Mouse (Mus musculus): ENCODE data around the gene Fgfr2. TPM values are rescaled to one million over a fixed set of nuclear protein-coding genes. Genes with fewer than 3 reads are reported as not detected.

The Fgfr2 gene
- polyA plus RNA-seq, 1 experiment from 2014 or later, result 24.1 TPM

DNA sequence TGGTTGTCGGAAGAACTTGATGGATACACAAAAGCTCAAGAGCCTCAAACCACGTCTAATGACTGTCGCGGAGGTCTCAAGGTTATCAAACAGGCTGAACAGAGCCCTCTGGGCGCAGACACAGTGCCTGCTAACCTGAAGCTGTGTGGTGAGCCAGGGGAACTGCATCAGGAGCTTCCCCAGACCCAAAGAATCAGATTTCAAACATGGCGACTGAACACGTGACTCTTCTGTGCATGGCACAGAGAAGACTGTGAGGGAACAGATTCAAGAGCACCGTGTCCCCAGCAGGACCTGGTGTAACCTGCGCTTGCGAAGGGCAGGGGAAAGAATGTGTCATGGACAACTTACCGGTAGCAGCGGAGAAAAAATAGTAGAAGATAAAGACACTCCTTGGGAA is 1805.6 kb downstream of the Fgfr2 start:
- Histone ChIP-seq H3K36me3 (ENCODE audit: control insufficient read depth, insufficient read depth, low read length) (no peaks in the 10 kb centered on the region), H3K9me3 (ENCODE audit: control insufficient read depth, low read length) (no peaks in the 10 kb centered on the region), H3K4me1 (ENCODE audit: control insufficient read depth, insufficient read depth, low read depth, low read length) (no peaks in the 10 kb centered on the region), H3K27ac (ENCODE audit: low read depth, low read length) (no peak overlapping the region), H3K4me2 (ENCODE audit: low read length) (no peak overlapping the region), H3K9ac (ENCODE audit: low read depth, low read length) (no peak overlapping the region), H3K4me3 (ENCODE audit: low read length) (no peak overlapping the region), H3K27me3 (replicated peaks; ENCODE audit: control insufficient read depth, insufficient read depth, low read length) (no peaks in the 10 kb centered on the region)
- WGBS, result 80% methylated on average over 12 of the region's 12 CpGs
- ATAC-seq, result no peak

DNA sequence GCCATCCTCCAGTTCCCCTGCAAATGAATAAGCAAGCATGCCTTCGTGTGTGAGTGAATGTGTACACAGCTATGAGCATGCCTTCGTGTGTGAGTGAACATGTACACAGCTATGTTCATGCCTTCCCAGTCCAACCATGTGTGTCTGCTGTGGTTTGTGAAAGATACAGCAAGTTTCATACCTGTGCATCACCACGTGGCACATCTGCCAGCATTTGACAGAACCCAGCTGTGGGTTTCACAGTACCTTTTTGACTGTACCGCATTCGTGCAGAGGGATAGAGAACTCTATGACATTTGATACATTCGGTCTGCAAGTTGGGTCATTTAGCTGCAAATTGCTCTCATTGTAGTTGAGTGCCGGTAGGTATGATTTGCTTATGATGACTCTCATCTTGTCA is 1808.7 kb downstream of the Fgfr2 start:
- Histone ChIP-seq H3K9ac (ENCODE audit: low read depth, low read length) (no peak overlapping the region), H3K27ac (ENCODE audit: low read depth, low read length) (no peak overlapping the region)

DNA sequence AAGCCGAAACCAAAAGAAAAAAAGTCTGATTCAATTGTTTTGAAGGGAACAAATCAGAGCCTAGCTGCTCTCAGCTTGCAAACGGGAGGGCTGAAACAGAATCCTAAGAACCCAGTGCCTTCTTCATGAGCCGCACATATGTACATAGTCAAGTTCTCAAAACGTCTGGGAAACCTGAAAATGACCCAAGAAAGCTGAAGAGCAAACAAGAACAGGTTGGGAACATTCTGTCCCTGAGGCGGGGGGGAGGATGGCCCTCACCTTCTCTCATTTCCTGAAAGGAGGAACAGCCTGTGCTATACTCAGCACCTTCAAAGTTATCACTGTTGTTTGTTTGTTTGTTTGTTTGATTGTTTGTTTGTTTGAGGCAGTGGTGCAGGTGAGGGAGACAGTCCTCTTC is 1816.4 kb downstream of the Fgfr2 start:
- Histone ChIP-seq H3K9ac (ENCODE audit: low read depth, low read length) (no peak overlapping the region), H3K4me2 (ENCODE audit: low read length) (no peak overlapping the region), H3K9me3 (ENCODE audit: control insufficient read depth, low read length) (no peaks in the 10 kb centered on the region), H3K27ac (ENCODE audit: low read depth, low read length) (no peak overlapping the region), H3K36me3 (ENCODE audit: control insufficient read depth, insufficient read depth, low read length) (no peaks in the 10 kb centered on the region), H3K27me3 (replicated peaks; ENCODE audit: control insufficient read depth, insufficient read depth, low read length) (no peaks in the 10 kb centered on the region), H3K4me1 (ENCODE audit: control insufficient read depth, insufficient read depth, low read depth, low read length) (no peaks in the 10 kb centered on the region), H3K4me3 (ENCODE audit: low read length) (no peak overlapping the region)
- no peak for ATAC-seq
- 83% methylated on average over 5 of the region's 5 CpGs for WGBS

More for the DNA sequence above, 1808.7 kb downstream of the Fgfr2 start:
- Histone ChIP-seq H3K36me3 (ENCODE audit: control insufficient read depth, insufficient read depth, low read length) (no peaks in the 10 kb centered on the region), H3K4me2 (ENCODE audit: low read length) (no peak overlapping the region), H3K9me3 (ENCODE audit: control insufficient read depth, low read length) (no peaks in the 10 kb centered on the region), H3K4me3 (ENCODE audit: low read length) (no peak overlapping the region), H3K4me1 (ENCODE audit: control insufficient read depth, insufficient read depth, low read depth, low read length) (no peaks in the 10 kb centered on the region), H3K27me3 (replicated peaks; ENCODE audit: control insufficient read depth, insufficient read depth, low read length) (no peaks in the 10 kb centered on the region)
- 83% methylated on average over 7 of the region's 7 CpGs for WGBS
- no peak for ATAC-seq

DNA sequence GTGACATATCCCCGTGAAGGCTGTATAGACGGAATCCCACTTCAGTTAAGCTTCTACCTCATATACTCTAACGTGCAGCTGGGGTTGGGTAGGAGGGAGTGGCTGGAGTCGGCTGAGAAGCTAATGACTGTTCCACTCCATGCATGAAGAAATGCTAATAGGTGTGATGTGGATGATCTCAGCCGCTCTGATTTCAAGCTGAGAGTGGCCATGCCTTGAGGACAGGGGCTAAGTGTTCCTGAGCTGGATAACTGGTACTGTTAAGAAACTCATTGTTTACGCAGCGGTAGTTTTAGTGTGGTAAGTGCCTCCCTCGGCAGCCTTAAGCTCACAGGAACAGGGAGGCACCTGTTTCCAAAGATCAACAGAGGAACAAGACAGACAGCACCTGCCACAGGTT is 1819.8 kb downstream of the Fgfr2 start:
- H3K9me3 ChIP-seq (ENCODE audit: control insufficient read depth, low read length), result no peaks in the 10 kb centered on the region
- H3K36me3 ChIP-seq (ENCODE audit: control insufficient read depth, insufficient read depth, low read length), result no peaks in the 10 kb centered on the region
- ATAC-seq, result no peak
- WGBS, result 80% methylated on average over 8 of the region's 8 CpGs
- H3K4me2 ChIP-seq (ENCODE audit: low read length), result no peak overlapping the region
- no peaks in the 10 kb centered on the region for H3K4me1 ChIP-seq (ENCODE audit: control insufficient read depth, insufficient read depth, low read depth, low read length)
- no peak overlapping the region for H3K4me3 ChIP-seq (ENCODE audit: low read length)
- no peak overlapping the region for H3K27ac ChIP-seq (ENCODE audit: low read depth, low read length)
- H3K27me3 ChIP-seq (replicated peaks; ENCODE audit: control insufficient read depth, insufficient read depth, low read length), result no peaks in the 10 kb centered on the region
- H3K9ac ChIP-seq (ENCODE audit: low read depth, low read length), result no peak overlapping the region

DNA sequence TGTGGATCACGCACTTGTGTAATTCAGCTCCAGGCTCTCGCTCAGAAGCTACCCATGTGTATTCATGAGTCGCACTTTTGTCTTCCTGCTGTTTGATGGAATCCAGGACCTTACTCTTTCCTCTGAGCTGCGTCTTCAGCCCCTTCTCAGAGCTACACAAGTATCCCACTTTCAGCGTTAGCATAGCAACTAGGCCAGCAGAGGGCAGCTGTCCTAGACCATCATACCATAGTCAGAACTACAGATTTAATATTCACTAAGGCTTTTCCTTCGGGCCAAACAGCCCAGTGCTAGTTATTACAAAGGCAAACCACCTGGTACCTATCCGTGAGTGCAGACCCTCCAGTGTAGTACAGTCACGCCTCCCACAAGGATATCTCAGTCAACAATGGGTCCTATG is 1826.0 kb downstream of the Fgfr2 start:
- Histone ChIP-seq H3K4me2 (ENCODE audit: low read length) (no peak overlapping the region), H3K4me1 (ENCODE audit: control insufficient read depth, insufficient read depth, low read depth, low read length) (no peaks in the 10 kb centered on the region), H3K9me3 (ENCODE audit: control insufficient read depth, low read length) (no peaks in the 10 kb centered on the region), H3K36me3 (ENCODE audit: control insufficient read depth, insufficient read depth, low read length) (no peaks in the 10 kb centered on the region), H3K27me3 (replicated peaks; ENCODE audit: control insufficient read depth, insufficient read depth, low read length) (no peaks in the 10 kb centered on the region), H3K27ac (ENCODE audit: low read depth, low read length) (no peak overlapping the region), H3K9ac (ENCODE audit: low read depth, low read length) (no peak overlapping the region), H3K4me3 (ENCODE audit: low read length) (no peak overlapping the region)
- 81% methylated on average over 8 of the region's 8 CpGs for WGBS
- ATAC-seq, result no peak

DNA sequence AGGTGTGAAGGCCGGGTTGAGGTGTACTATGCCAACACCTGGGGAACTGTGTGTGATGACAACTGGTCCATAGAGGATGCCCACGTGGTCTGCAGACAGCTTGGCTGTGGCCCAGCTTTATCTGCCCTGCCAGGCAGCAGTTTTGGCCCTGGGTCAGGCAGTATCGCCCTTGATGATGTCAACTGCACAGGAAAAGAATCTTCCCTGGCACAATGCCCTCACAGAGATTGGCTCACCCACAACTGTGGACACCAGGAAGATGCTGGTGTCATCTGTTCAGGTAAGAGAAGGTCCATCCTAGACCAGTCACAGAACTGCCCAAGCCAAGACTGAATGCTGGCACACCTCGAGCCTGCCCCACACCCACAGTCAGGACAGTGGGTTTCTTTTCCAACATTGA is 1857.3 kb downstream of the Fgfr2 start:
- H3K27ac ChIP-seq (ENCODE audit: low read depth, low read length), result no peak overlapping the region
- no peak overlapping the region for H3K4me2 ChIP-seq (ENCODE audit: low read length)
- no peaks in the 10 kb centered on the region for H3K36me3 ChIP-seq (ENCODE audit: control insufficient read depth, insufficient read depth, low read length)
- ATAC-seq, result no peak
- H3K4me3 ChIP-seq (ENCODE audit: low read length), result no peak overlapping the region
- H3K9ac ChIP-seq (ENCODE audit: low read depth, low read length), result no peak overlapping the region
- H3K4me1 ChIP-seq (ENCODE audit: control insufficient read depth, insufficient read depth, low read depth, low read length), result no peaks in the 10 kb centered on the region
- no peaks in the 10 kb centered on the region for H3K9me3 ChIP-seq (ENCODE audit: control insufficient read depth, low read length)
- WGBS, result 67% methylated on average over 4 of the region's 4 CpGs
- H3K27me3 ChIP-seq (replicated peaks; ENCODE audit: control insufficient read depth, insufficient read depth, low read length), result no peaks in the 10 kb centered on the region

DNA sequence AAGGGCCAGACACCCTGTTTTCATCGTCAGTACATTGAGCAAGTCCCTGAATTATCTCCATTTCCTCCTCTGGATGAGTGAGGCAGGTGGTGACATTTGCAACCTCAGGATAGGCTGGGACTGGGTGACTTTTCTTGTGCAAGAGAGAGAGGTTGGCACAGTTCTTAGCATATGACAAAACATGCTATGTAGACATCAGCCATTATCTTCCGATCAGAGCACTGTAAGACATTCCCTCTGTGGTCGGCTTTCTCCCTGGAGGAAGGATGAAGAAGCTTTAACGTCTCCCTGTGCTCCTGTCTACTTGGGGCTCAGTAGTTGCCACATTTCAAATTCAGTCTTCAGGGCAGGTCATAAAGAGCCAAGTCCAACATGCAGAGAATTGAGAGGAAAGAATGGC is 1858.9 kb downstream of the Fgfr2 start:
- H3K9me3 ChIP-seq (ENCODE audit: control insufficient read depth, low read length), result no peaks in the 10 kb centered on the region
- no peaks in the 10 kb centered on the region for H3K36me3 ChIP-seq (ENCODE audit: control insufficient read depth, insufficient read depth, low read length)
- H3K27ac ChIP-seq (ENCODE audit: low read depth, low read length), result no peak overlapping the region
- no peak overlapping the region for H3K9ac ChIP-seq (ENCODE audit: low read depth, low read length)
- WGBS, result 91% methylated on average over 4 of the region's 4 CpGs
- no peaks in the 10 kb centered on the region for H3K27me3 ChIP-seq (replicated peaks; ENCODE audit: control insufficient read depth, insufficient read depth, low read length)
- no peak for ATAC-seq
- H3K4me3 ChIP-seq (ENCODE audit: low read length), result no peak overlapping the region
- H3K4me1 ChIP-seq (ENCODE audit: control insufficient read depth, insufficient read depth, low read depth, low read length), result no peaks in the 10 kb centered on the region
- H3K4me2 ChIP-seq (ENCODE audit: low read length), result no peak overlapping the region

DNA sequence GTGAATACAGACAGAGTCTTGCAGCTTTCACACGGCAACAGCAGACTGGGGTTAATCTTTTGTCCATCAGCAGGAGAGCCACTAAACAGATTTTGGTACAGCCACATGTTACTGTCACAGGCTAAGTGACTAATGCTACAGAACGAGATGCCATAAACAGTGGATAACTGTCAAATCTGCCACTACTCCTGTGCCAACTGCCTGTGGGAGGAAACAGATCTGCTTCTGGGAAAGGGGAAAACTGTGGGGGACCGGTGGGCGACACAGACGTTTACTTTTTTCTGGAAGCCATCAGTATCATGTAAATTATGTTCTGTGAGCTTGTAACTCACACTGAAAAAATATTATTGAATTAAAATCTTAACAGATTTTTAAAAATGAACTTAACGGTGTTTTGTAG is 1862.2 kb downstream of the Fgfr2 start:
- Histone ChIP-seq H3K27ac (ENCODE audit: low read depth, low read length) (no peak overlapping the region), H3K9me3 (ENCODE audit: control insufficient read depth, low read length) (no peaks in the 10 kb centered on the region), H3K4me3 (ENCODE audit: low read length) (no peak overlapping the region), H3K36me3 (ENCODE audit: control insufficient read depth, insufficient read depth, low read length) (no peaks in the 10 kb centered on the region), H3K4me1 (ENCODE audit: control insufficient read depth, insufficient read depth, low read depth, low read length) (no peaks in the 10 kb centered on the region), H3K27me3 (replicated peaks; ENCODE audit: control insufficient read depth, insufficient read depth, low read length) (no peaks in the 10 kb centered on the region), H3K4me2 (ENCODE audit: low read length) (no peak overlapping the region), H3K9ac (ENCODE audit: low read depth, low read length) (no peak overlapping the region)
- 63% methylated on average over 6 of the region's 6 CpGs for WGBS
- no peak for ATAC-seq

DNA sequence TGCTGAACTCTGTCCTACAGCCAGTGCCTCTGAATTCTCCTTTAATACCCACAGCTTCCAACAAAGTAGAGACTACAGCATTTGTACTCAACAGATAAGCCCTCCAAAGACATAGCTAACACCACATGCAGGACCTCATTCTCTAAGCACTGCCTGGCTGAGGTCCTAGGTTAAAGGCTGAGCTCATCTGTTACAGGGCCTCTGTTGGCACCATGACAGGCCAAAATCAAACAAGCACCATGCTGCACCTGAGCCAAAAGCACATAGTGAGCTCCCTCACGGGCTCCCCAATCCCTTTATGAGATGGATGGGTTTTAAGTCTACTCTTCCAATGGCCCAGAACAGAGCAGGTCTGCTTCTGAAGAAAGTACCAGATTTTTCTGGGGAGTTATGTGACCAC is 1865.8 kb downstream of the Fgfr2 start:
- no peak overlapping the region for H3K4me3 ChIP-seq (ENCODE audit: low read length)
- no peaks in the 10 kb centered on the region for H3K9me3 ChIP-seq (ENCODE audit: control insufficient read depth, low read length)
- H3K36me3 ChIP-seq (ENCODE audit: control insufficient read depth, insufficient read depth, low read length), result no peaks in the 10 kb centered on the region
- H3K4me1 ChIP-seq (ENCODE audit: control insufficient read depth, insufficient read depth, low read depth, low read length), result no peaks in the 10 kb centered on the region
- H3K4me2 ChIP-seq (ENCODE audit: low read length), result no peak overlapping the region
- 56% methylated on average over 1 of the region's 1 CpGs for WGBS
- H3K9ac ChIP-seq (ENCODE audit: low read depth, low read length), result no peak overlapping the region
- no peak for ATAC-seq
- no peaks in the 10 kb centered on the region for H3K27me3 ChIP-seq (replicated peaks; ENCODE audit: control insufficient read depth, insufficient read depth, low read length)
- H3K27ac ChIP-seq (ENCODE audit: low read depth, low read length), result no peak overlapping the region

DNA sequence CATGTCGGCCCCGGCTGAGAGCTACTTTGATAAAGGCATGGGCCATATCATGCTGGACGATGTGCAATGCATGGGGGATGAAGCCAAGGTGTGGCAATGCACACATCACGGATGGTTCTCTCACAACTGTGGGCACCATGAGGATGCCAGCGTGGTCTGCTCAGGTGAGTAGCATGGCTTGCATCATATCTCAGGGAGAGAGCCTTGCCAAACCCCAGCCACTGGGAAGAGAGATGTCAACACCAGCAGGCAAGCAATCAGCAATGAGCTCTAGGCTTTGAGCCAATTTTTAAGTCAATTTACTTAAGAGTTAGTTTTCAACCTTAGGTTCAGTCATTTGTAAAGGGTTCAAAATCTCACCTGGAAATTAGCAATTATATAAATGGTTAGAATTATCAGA is 1866.3 kb downstream of the Fgfr2 start:
- Histone ChIP-seq H3K9ac (ENCODE audit: low read depth, low read length) (no peak overlapping the region), H3K4me3 (ENCODE audit: low read length) (no peak overlapping the region), H3K36me3 (ENCODE audit: control insufficient read depth, insufficient read depth, low read length) (no peaks in the 10 kb centered on the region), H3K27ac (ENCODE audit: low read depth, low read length) (no peak overlapping the region), H3K27me3 (replicated peaks; ENCODE audit: control insufficient read depth, insufficient read depth, low read length) (no peaks in the 10 kb centered on the region), H3K4me2 (ENCODE audit: low read length) (no peak overlapping the region), H3K9me3 (ENCODE audit: control insufficient read depth, low read length) (no peaks in the 10 kb centered on the region), H3K4me1 (ENCODE audit: control insufficient read depth, insufficient read depth, low read depth, low read length) (no peaks in the 10 kb centered on the region)
- 91% methylated on average over 5 of the region's 5 CpGs for WGBS
- ATAC-seq, result no peak
